ENCODE assay signal across 9 mouse cellular contexts in the genomic region with DNA sequence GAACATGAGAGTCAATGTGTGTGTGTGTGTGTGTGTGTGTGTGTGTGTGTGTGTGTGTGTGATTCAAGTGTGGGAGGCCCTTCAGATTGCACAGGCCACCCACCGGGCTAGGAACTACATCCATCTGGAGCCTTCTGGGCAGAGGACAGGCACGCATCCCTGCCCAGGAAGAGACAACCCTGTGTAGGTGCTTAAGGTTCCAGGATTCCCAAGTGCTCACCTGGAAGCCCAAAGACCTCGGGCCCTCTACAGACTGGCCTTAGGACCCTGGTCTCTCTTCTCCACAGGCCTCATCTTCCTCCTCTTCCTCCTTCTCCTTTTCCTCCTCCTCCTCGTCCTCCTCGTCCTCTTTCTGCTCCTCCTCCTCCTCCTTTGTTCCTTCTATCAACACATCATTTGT. TPM values are rescaled to one million over a fixed set of nuclear protein-coding genes. Genes with fewer than 3 reads are reported as not detected.
DNase-seq lines count a peak whose midpoint lies in the region; ATAC-seq lines count a peak whose summit lies in the region.
"Had no signal": no experiment of that assay in that cellular context is flagged by ENCODE, and none has a peak within 500 bp of the region (broad histone marks: within the 10 kb centered on the region; RNA-seq: fewer than 3 reads in every experiment).

No protein-coding gene starts in this region.

- no peak for ATAC-seq in megakaryocyte, adult 5-6 weeks (ENCODE audit: poor library complexity, severe bottlenecking)

- peak; percentile 6 for DNase-seq in gastrocnemius, adult 18-20 months (ENCODE audit: low spot score)
- DNase-seq in gastrocnemius, postnatal 25 days, result no peak
- peak; percentile 6 for DNase-seq in ovary, postnatal 36 days (ENCODE audit: low spot score)
- DNase-seq in ovary, postnatal 10 days (ENCODE audit: low spot score), result no peak
- peak; percentile 27 to 44 for DNase-seq in cerebellum, postnatal 14 days
- DNase-seq in right cerebral cortex, postnatal 4 days, result peak; percentile 3
- no peak for DNase-seq in heart, adult 8-10 months (ENCODE audit: low spot score)
- DNase-seq: embryo, embryonic 11 days had no signal

RNA-seq across cellular contexts. Expression of a gene that starts 53.8 kb away (rescaled TPM):
- total RNA-seq in gastrocnemius, adult 18-20 months (2021), result 1 to 10 TPM; 5.7 to 6.4 TPM
- 1 to 10 TPM; 6.7 to 7.5 TPM for total RNA-seq in gastrocnemius, postnatal 25 days (2021)
- total RNA-seq in heart, adult 8-10 months (2022), result 10 to 100 TPM in 1 of 4 experiments, 1 to 10 TPM in 3; 5.1 to 11.1 (median 8.1) TPM
- 181 and 207 TPM in 2 replicates for total RNA-seq in megakaryocyte, adult 5-6 weeks (2015)
- 125 and 151 TPM in 2 replicates for total RNA-seq in megakaryocyte, adult 5-6 weeks (2017)

Comparison
In these comparisons a context has a peak if more than half of its experiments do, and no peak if none do; other contexts are left out.
1. DNase-seq: peak in gastrocnemius, adult 18-20 months (single experiment), ovary, postnatal 36 days (single experiment), cerebellum, postnatal 14 days (2 of 2) and right cerebral cortex, postnatal 4 days (single experiment); none in gastrocnemius, postnatal 25 days (single experiment), ovary, postnatal 10 days (single experiment) and heart, adult 8-10 months (single experiment).
2. RNA of a gene that starts 53.8 kb away (total RNA-seq): 125 to 207 TPM in megakaryocyte, adult 5-6 weeks; 5.1 to 11.1 TPM in heart, adult 8-10 months, 6.7 to 7.5 TPM in gastrocnemius, postnatal 25 days and 5.7 to 6.4 TPM in gastrocnemius, adult 18-20 months; every median in the first group is over 10 times any median in the second.